Mouse (Mus musculus) bone marrow macrophage, adult 2 months (primary cell): ENCODE results near the gene Itpr1.

Experiments used
- CTCF ChIP-seq: IDR thresholded peaks from 2 replicates; pipeline ENCODE4 v1.5.1; 2012; ENCODE audit warnings: low read depth, mild to moderate bottlenecking, low read length, moderate library complexity
- POLR2A ChIP-seq: IDR thresholded peaks from 2 replicates; pipeline ENCODE4 v1.6.1; 2012; ENCODE audit warnings: mild to moderate bottlenecking, low read depth, low read length, borderline replicate concordance

- TF ChIP-seq POLR2A (no peak), CTCF (no peak)
Measured at GRCm38 (mm10) chr6:108226230-108226629, 13.3 kb downstream of the Itpr1 start.
